Mouse (Mus musculus): ENCODE results near the gene Pla2g15. TPM values are rescaled to one million over a fixed set of nuclear protein-coding genes. Genes with fewer than 3 reads are reported as not detected.

Pla2g15 gene
- polyA plus RNA-seq (2012; rRNA removed) (2.8 and 2.9 TPM in 2 replicates), polyA plus RNA-seq (2014; fragmentation: Nextera tagmentation; extraction: Ambion mirVana) (2.5 TPM in 2 replicates)

DNA sequence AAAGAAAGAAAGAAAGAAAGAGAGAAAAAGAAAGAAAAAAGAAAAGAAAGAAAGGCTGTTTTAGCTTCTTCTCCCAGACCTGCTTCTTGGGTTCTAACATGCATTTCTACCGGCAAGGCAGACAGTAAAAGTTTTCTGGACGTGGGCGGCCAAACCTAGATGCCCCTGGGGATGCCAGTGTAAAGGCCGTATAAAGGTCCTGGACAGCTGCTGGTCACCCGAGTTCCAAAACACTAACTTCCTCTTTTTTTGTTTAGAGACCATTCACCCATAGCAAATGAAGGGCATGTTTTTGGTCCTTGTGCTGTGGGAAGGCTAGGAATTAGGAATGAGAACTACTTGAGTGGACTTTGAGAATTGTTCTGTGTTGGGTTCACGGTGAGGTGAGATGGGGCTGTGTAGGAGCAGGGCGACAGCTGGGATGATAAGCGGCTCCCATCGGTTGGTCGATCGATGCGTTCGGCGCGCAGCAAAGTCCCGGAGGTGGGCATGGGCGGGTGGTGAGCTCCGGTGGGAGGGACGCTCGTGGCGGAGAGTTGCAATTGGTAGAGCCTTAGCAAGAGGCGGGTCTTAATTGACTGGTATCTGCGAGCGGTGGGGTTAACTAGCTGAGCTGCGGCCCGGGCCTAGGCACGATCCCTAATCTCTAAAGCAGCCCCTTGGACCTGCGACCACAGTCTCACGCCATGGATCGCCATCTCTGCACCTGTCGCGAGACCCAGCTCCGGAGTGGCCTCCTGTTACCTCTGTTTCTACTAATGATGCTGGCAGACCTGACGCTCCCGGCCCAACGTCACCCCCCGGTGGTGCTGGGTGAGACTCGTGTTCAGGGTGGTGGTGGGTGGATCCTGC, at the start of gene Pla2g15:
Pla2g15 (plus strand) TSS at position 599 of the 852 bp plus-strand sequence.
- WGBS (ENCODE audit: insufficient replicate concordance): under 1% methylated on average over 38 of the region's 38 CpGs
- DNase-seq (ENCODE audit: low read depth in 3 of 3, low spot score in 3 of 3) (peak; percentile 86 to 88 (median 87)), ATAC-seq (ENCODE audit: insufficient read depth) (peak; percentile 98)
- H3K4me2 ChIP-seq (ENCODE audit: low read depth): peak within 1 kb of the TSS; percentile 70
- TF ChIP-seq CTCF (IDR thresholded peaks at IDR 0.05; ENCODE audit: low read depth) (no peak), EP300 (IDR thresholded peaks at IDR 0.05; ENCODE audit: low read depth) (no peak)
- no peaks in the 10 kb centered on the region for H3K9me3 ChIP-seq (ENCODE audit: control insufficient read depth, low read length)
- H3K9ac ChIP-seq (replicated peaks): peak within 1 kb of the TSS; percentile 65
- H3K4me3 ChIP-seq (ENCODE audit: insufficient read depth in 1 of 2, low read depth in 2 of 2, low read length in 2 of 2): peak within 1 kb of the TSS; percentile 71 to 82
- peaks cover 6 to 20% of the 10 kb centered on the region in 2 experiments; a peak in 3 of 4 replicates for H3K4me1 ChIP-seq (replicated peaks; ENCODE audit: control insufficient read depth in 2 of 2, insufficient read depth in 2 of 2, low read length in 1 of 2)
- no peaks in the 10 kb centered on the region for H3K27me3 ChIP-seq (ENCODE audit: control insufficient read depth, insufficient read depth, low read length)
- peak within 1 kb of the TSS; percentile 55 for H3K27ac ChIP-seq
- no peaks in the 10 kb centered on the region for H3K36me3 ChIP-seq (replicated peaks; ENCODE audit: control insufficient read depth, insufficient read depth, low read depth)

DNA sequence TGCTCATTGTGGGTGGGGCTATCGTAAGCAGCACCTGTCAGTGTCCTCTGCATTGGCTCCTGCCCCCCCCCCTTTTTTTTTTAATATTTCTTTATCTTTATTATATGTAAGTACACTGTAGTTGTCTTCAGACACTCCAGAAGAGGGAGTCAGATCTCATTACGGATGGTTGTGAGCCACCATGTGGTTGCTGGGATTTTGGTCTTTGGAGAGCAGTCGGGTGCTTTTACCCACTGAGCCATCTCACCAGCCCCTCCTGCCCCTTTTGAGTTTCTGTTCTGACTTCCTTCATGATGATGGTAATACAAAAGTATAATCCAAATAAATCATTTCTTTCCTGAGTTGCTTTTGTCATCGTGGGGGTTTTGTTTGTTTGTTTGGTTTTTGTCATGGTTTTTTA, 47.9 kb upstream of the Pla2g15 start:
- Histone ChIP-seq H3K27ac (no peak overlapping the region), H3K9ac (replicated peaks) (no peak overlapping the region), H3K4me3 (ENCODE audit: insufficient read depth in 1 of 2, low read depth in 2 of 2, low read length in 2 of 2) (no peak overlapping the region), H3K4me2 (ENCODE audit: low read depth) (no peak overlapping the region), H3K27me3 (ENCODE audit: control insufficient read depth, insufficient read depth, low read length) (no peaks in the 10 kb centered on the region), H3K4me1 (replicated peaks; ENCODE audit: control insufficient read depth in 2 of 2, insufficient read depth in 2 of 2, low read length in 1 of 2) (no peaks in the 10 kb centered on the region), H3K36me3 (replicated peaks; ENCODE audit: control insufficient read depth, insufficient read depth, low read depth) (peaks cover 17% of the 10 kb centered on the region), H3K9me3 (ENCODE audit: control insufficient read depth, low read length) (no peaks in the 10 kb centered on the region)
- ATAC-seq (ENCODE audit: insufficient read depth) (no peak), DNase-seq (ENCODE audit: low read depth in 3 of 3, low spot score in 3 of 3) (no peak)
- WGBS (ENCODE audit: insufficient replicate concordance): 82% methylated on average over 4 of the region's 4 CpGs
- TF ChIP-seq EP300 (IDR thresholded peaks at IDR 0.05; ENCODE audit: low read depth) (no peak), CTCF (IDR thresholded peaks at IDR 0.05; ENCODE audit: low read depth) (no peak)

DNA sequence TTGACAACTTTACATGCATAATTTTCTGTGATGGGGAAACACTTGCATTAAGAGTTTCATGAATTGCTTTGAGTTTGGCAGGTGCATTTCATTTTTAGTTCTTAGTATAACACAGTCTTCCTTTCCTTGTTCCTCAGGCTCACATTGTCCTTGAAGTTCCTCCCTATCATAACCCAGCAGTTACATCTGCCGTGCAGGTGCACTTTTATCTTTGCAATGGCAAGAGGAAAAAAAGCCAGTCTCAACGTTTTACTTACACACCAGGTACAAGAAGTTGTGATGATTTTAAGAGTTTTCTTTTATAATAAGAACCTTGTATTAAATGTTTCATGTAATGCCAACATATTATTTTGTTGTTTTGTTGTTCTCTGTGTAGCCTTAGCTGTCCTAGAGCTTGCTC, 46.3 kb upstream of the Pla2g15 start:
- no peak overlapping the region for H3K4me2 ChIP-seq (ENCODE audit: low read depth)
- no peak overlapping the region for H3K4me3 ChIP-seq (ENCODE audit: insufficient read depth in 1 of 2, low read depth in 2 of 2, low read length in 2 of 2)
- no peak for ATAC-seq (ENCODE audit: insufficient read depth)
- no peaks in the 10 kb centered on the region for H3K27me3 ChIP-seq (ENCODE audit: control insufficient read depth, insufficient read depth, low read length)
- no peak overlapping the region for H3K27ac ChIP-seq
- DNase-seq (ENCODE audit: low read depth in 3 of 3, low spot score in 3 of 3): no peak
- no peaks in the 10 kb centered on the region for H3K4me1 ChIP-seq (replicated peaks; ENCODE audit: control insufficient read depth in 2 of 2, insufficient read depth in 2 of 2, low read length in 1 of 2)
- H3K36me3 ChIP-seq (replicated peaks; ENCODE audit: control insufficient read depth, insufficient read depth, low read depth): peaks cover 30% of the 10 kb centered on the region
- H3K9me3 ChIP-seq (ENCODE audit: control insufficient read depth, low read length): no peaks in the 10 kb centered on the region
- TF ChIP-seq CTCF (IDR thresholded peaks at IDR 0.05; ENCODE audit: low read depth): no peak
- no peak for TF ChIP-seq EP300 (IDR thresholded peaks at IDR 0.05; ENCODE audit: low read depth)
- 53% methylated on average over 2 of the region's 2 CpGs for WGBS (ENCODE audit: insufficient replicate concordance)
- no peak overlapping the region for H3K9ac ChIP-seq (replicated peaks)

DNA sequence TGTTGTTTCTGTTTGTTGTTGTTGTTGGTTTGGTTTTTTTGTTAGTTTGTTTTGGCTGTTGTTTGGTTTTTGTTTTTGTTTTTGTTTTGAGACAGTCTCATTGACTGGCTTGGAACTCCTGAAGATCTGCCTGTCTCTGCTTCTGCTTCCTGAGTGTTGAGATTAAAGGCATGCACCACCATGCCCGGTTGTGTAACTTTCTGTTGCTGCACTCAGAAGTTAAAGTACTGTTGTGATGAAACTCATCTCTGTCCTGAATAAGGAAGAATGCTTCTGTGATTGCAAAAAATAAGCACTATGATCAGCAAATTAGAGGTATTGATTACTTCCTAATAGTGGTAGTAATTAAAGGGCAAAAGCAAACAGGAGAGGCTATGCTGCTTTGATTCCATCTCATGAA, 44.0 kb upstream of the Pla2g15 start:
- ATAC-seq (ENCODE audit: insufficient read depth) (no peak), DNase-seq (ENCODE audit: low read depth in 3 of 3, low spot score in 3 of 3) (no peak)
- peaks cover 32% of the 10 kb centered on the region for H3K36me3 ChIP-seq (replicated peaks; ENCODE audit: control insufficient read depth, insufficient read depth, low read depth)

DNA sequence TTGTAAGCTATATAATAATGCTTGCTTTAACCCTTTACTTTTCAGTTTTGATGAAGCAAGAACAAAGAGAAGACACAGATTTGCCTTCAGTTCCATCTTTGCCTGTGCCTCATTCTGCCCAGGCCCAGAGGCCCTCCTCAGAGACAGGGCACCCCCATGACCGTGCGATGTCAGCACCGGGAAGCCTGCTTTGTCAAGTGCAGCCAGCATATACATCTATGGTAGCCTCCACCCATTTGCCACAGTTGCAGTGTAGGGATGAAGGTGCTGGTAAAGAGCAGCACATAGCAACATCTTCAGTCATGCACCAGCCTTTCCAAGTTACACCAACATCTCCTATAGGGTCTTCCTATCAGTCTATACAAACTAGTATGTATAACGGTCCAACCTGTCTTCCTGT, 42.1 kb upstream of the Pla2g15 start:
- H3K36me3 ChIP-seq (replicated peaks; ENCODE audit: control insufficient read depth, insufficient read depth, low read depth): peaks cover 32% of the 10 kb centered on the region
- no peaks in the 10 kb centered on the region for H3K27me3 ChIP-seq (ENCODE audit: control insufficient read depth, insufficient read depth, low read length)
- no peak for DNase-seq (ENCODE audit: low read depth in 3 of 3, low spot score in 3 of 3)
- H3K9me3 ChIP-seq (ENCODE audit: control insufficient read depth, low read length): no peaks in the 10 kb centered on the region
- H3K4me3 ChIP-seq (ENCODE audit: insufficient read depth in 1 of 2, low read depth in 2 of 2, low read length in 2 of 2): no peak overlapping the region
- WGBS (ENCODE audit: insufficient replicate concordance): 96% methylated on average over 4 of the region's 4 CpGs
- H3K4me2 ChIP-seq (ENCODE audit: low read depth): no peak overlapping the region
- no peaks in the 10 kb centered on the region for H3K4me1 ChIP-seq (replicated peaks; ENCODE audit: control insufficient read depth in 2 of 2, insufficient read depth in 2 of 2, low read length in 1 of 2)
- no peak for TF ChIP-seq EP300 (IDR thresholded peaks at IDR 0.05; ENCODE audit: low read depth)
- no peak for TF ChIP-seq CTCF (IDR thresholded peaks at IDR 0.05; ENCODE audit: low read depth)
- ATAC-seq (ENCODE audit: insufficient read depth): no peak
- H3K27ac ChIP-seq: no peak overlapping the region
- H3K9ac ChIP-seq (replicated peaks): no peak overlapping the region

More for the DNA sequence above, 44.0 kb upstream of the Pla2g15 start:
- H3K4me1 ChIP-seq (replicated peaks; ENCODE audit: control insufficient read depth in 2 of 2, insufficient read depth in 2 of 2, low read length in 1 of 2): no peaks in the 10 kb centered on the region
- no peaks in the 10 kb centered on the region for H3K27me3 ChIP-seq (ENCODE audit: control insufficient read depth, insufficient read depth, low read length)
- H3K4me3 ChIP-seq (ENCODE audit: insufficient read depth in 1 of 2, low read depth in 2 of 2, low read length in 2 of 2): no peak overlapping the region
- H3K4me2 ChIP-seq (ENCODE audit: low read depth): no peak overlapping the region
- TF ChIP-seq EP300 (IDR thresholded peaks at IDR 0.05; ENCODE audit: low read depth): no peak
- no peak for TF ChIP-seq CTCF (IDR thresholded peaks at IDR 0.05; ENCODE audit: low read depth)
- no peak overlapping the region for H3K9ac ChIP-seq (replicated peaks)
- 47% methylated on average over 1 of the region's 1 CpGs for WGBS (ENCODE audit: insufficient replicate concordance)
- no peaks in the 10 kb centered on the region for H3K9me3 ChIP-seq (ENCODE audit: control insufficient read depth, low read length)
- H3K27ac ChIP-seq: no peak overlapping the region
